Mouse (Mus musculus) C2C12 (cell line): ENCODE measurements around the gene Fcer1g.

Experiments used
- CTCF ChIP-seq: IDR thresholded peaks from one replicate; pipeline ENCODE4 v1.5.1; 2011; ENCODE audit not compliant: control insufficient read depth, insufficient read depth, insufficient read length
- USF1 ChIP-seq: IDR thresholded peaks from one replicate; pipeline ENCODE4 v1.6.1; 2011; ENCODE audit warnings: low read depth, mild to moderate bottlenecking, control low read depth, moderate library complexity

DNA sequence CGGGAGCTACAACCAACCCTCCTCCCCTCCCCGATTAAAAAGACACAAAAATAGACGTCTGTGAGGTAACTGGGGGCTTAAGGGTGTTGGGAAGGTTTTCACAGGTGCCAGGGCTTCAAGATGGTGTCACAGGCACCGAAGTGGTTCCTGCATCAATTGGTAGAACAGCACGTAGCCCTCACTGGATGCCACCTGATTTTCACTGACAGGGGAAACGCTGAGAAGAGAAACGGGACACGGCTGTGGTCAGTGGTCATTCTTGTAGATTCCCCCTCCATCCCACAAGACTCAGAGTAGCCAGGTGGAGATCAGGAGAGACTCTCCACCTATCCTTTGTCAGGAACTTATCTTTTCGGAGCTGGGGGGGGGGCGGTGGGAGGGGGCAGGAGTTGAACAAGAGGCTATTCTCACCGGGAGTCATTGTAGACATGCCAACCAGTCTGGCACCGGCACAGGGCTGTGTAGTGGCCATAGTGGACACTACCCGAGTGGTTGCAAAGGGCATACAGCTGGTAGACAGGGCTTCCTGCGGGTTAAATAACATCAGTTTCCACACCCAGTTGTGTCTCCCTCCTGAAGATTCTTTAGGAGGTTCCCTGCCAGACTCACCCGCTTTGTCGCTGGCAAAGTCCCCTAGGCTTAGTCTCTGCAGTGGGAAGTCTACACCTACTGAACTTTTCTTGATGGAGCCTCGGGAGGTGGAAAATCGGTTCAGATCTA, 48.1 kb upstream of the Fcer1g start:
- no peak for TF ChIP-seq USF1
- TF ChIP-seq CTCF = no peak
